Comparison of ENCODE assay signal across 11 mouse cellular contexts in genomic region chr9:62354838-62355719, GRCm38 (mm10). TPM values are rescaled to one million over a fixed set of nuclear protein-coding genes. Genes with fewer than 3 reads are reported as not detected.
A peak's percentile ranks its signal among the peaks of the same experiment; 100 is the strongest.
DNase-seq lines count a peak whose midpoint lies in the region; ATAC-seq and TF ChIP-seq lines count a peak whose summit lies in the region.
"Had no signal": no experiment of that assay in that cellular context is flagged by ENCODE, and none has a peak within 500 bp of the region (broad histone marks: within the 10 kb centered on the region; RNA-seq: fewer than 3 reads in every experiment).

No protein-coding gene starts in this region.

- TF ChIP-seq CTCF in heart, adult 2 months (IDR thresholded peaks at IDR 0.05), result no peak
- TF ChIP-seq CTCF in kidney, postnatal 0 days (IDR thresholded peaks at IDR 0.05; ENCODE audit: low read depth), result no peak

- peak overlapping the region; percentile 12; the same call in 1 of the 2 replicates for H3K27ac ChIP-seq in heart, adult 2 months
- H3K27ac ChIP-seq in kidney, postnatal 0 days, result peak overlapping the region; percentile 54; the same call in 1 of the 2 replicates
- no peak overlapping the region for H3K27ac ChIP-seq in kidney, embryonic 15.5 days

- no peak overlapping the region for H3K9ac ChIP-seq in heart, adult 2 months (ENCODE audit: low read depth, low read length)
- H3K9ac ChIP-seq in kidney, postnatal 0 days (ENCODE audit: low read depth, low read length), result no peak overlapping the region
- no peak overlapping the region for H3K9ac ChIP-seq in kidney, embryonic 15.5 days
- H3K9ac ChIP-seq: liver, embryonic 15.5 days had no signal

- H3K9me3 ChIP-seq in kidney, postnatal 0 days (replicated peaks; ENCODE audit: low read length), result no peaks in the 10 kb centered on the region
- H3K9me3 ChIP-seq in kidney, embryonic 15.5 days (replicated peaks), result no peaks in the 10 kb centered on the region
- H3K9me3 ChIP-seq: liver, embryonic 15.5 days had no signal

- no peak overlapping the region for H3K4me2 ChIP-seq in kidney, postnatal 0 days (ENCODE audit: low read length)
- H3K4me2 ChIP-seq in kidney, embryonic 15.5 days, result no peak overlapping the region

- peaks cover 46% of the 10 kb centered on the region for H3K4me1 ChIP-seq in heart, adult 2 months (ENCODE audit: control insufficient read depth, insufficient read depth, low read length)
- peaks cover 21% of the 10 kb centered on the region; the same call in 1 of the 2 replicates for H3K4me1 ChIP-seq in kidney, postnatal 0 days (replicated peaks; ENCODE audit: insufficient read depth, low read length)
- peaks cover 65% of the 10 kb centered on the region for H3K4me1 ChIP-seq in kidney, embryonic 15.5 days

- intact Hi-C loops in heart, adult 2 months (cut with DNase I), result no loop called here
- intact Hi-C loops in heart, postnatal 36 days (cut with DNase I), result no loop called here

- TF ChIP-seq POLR2A in heart, adult 2 months (IDR thresholded peaks at IDR 0.05; ENCODE audit: insufficient read depth, low read depth, low read length), result no peak

- ATAC-seq in kidney, postnatal 0 days (replicated peaks; ENCODE audit: low FRiP score, low read depth), result no peak
- ATAC-seq in kidney, embryonic 15.5 days (replicated peaks; ENCODE audit: low FRiP score), result no peak

- H3K4me3 ChIP-seq in heart, adult 2 months, result no peak overlapping the region
- H3K4me3 ChIP-seq in kidney, postnatal 0 days (replicated peaks; ENCODE audit: low read depth, low read length), result no peak overlapping the region
- H3K4me3 ChIP-seq in kidney, embryonic 15.5 days (replicated peaks), result no peak overlapping the region
- H3K4me3 ChIP-seq: liver, embryonic 15.5 days had no signal

- peaks cover 13% of the 10 kb centered on the region for H3K36me3 ChIP-seq in heart, adult 2 months (ENCODE audit: control insufficient read depth, insufficient read depth, low read length)
- no peaks in the 10 kb centered on the region for H3K36me3 ChIP-seq in kidney, postnatal 0 days (ENCODE audit: insufficient read depth, low read length)
- H3K36me3 ChIP-seq in kidney, embryonic 15.5 days, result peaks cover 29% of the 10 kb centered on the region

- no peaks in the 10 kb centered on the region for H3K27me3 ChIP-seq in heart, adult 2 months (ENCODE audit: control insufficient read depth, insufficient read depth, low read length)
- no peaks in the 10 kb centered on the region for H3K27me3 ChIP-seq in kidney, postnatal 0 days (ENCODE audit: insufficient read depth, low read length)
- no peaks in the 10 kb centered on the region for H3K27me3 ChIP-seq in kidney, embryonic 15.5 days
- H3K27me3 ChIP-seq: liver, embryonic 15.5 days had no signal

- peak; percentile 17 to 39 for DNase-seq in adrenal gland, adult (ENCODE audit: inconsistent age in 2 of 2, low spot score in 1 of 2)
- no peak for DNase-seq in adrenal gland, adult 8-10 months
- peak; percentile 41 to 55 for DNase-seq in heart, adult 2 months
- no peak for DNase-seq in heart, postnatal 36 days
- no peak for DNase-seq in kidney, postnatal 0 days (ENCODE audit: low spot score)
- DNase-seq in urinary bladder, adult 2 months (ENCODE audit: low spot score), result peak; percentile 21
- DNase-seq in urinary bladder, postnatal 25 days (ENCODE audit: low spot score), result no peak
- DNase-seq: retina, postnatal 1 day; spleen, adult 18-20 months had no signal

- no peak for TF ChIP-seq EP300 in heart, adult 2 months (IDR thresholded peaks at IDR 0.05; ENCODE audit: insufficient read depth, low read depth, low read length)

- WGBS in heart, adult 2 months, result 37% methylated on average over 16 of the region's 16 CpGs
- WGBS in kidney, postnatal 0 days, result 67% methylated on average over 16 of the region's 16 CpGs
- WGBS in kidney, embryonic 15.5 days, result 83% methylated on average over 16 of the region's 16 CpGs

- peaks cover 16% of the 10 kb centered on the region for H3K79me2 ChIP-seq in heart, adult 2 months (replicated peaks; ENCODE audit: control insufficient read depth, insufficient read depth, low read length)

RNA-seq across cellular contexts. Expression of gene Anp32a, which starts 14.0 kb away (rescaled TPM):
- total RNA-seq in adrenal gland, adult 8-10 months (2022), result 100 to 1,000 TPM; 271 to 383 (median 310) TPM
- 100 to 1,000 TPM; 189 to 204 TPM for total RNA-seq in heart, adult 2 months (2021)
- 28.8 and 68.2 TPM in 2 replicates for polyA plus RNA-seq in heart, adult 2 months (2012; rRNA removed)
- 100 to 1,000 TPM; 206 to 209 TPM for total RNA-seq in heart, postnatal 36 days (2021)
- 139 and 166 TPM in 2 replicates for polyA plus RNA-seq in kidney, postnatal 0 days (2015; fragmentation: Nextera tagmentation; extraction: Ambion mirVana)
- polyA plus RNA-seq in kidney, embryonic 15.5 days (2015; fragmentation: Nextera tagmentation; extraction: Ambion mirVana), result 217 and 225 TPM in 2 replicates
- 171 and 244 TPM in 2 replicates for polyA plus RNA-seq in urinary bladder, adult 2 months (2012; rRNA removed)

Comparison
In these comparisons a context has a peak if more than half of its experiments do, and no peak if none do; other contexts are left out.
1. DNase-seq: peak in adrenal gland, adult (2 of 2), heart, adult 2 months (2 of 2) and urinary bladder, adult 2 months (single experiment); none in adrenal gland, adult 8-10 months (single experiment), heart, postnatal 36 days (0 of 2), kidney, postnatal 0 days (single experiment) and urinary bladder, postnatal 25 days (single experiment).